Mouse (Mus musculus) monocyte, adult 2 months (primary cell): ENCODE results near the gene Zfp865.
"Not testable (repeated sequence)": the region's sequence is repeated elsewhere in the genome, so short reads cannot be mapped to it uniquely, and the experiment has no call there.

Experiments used
- DNase-seq, 2 experiments: peaks; one replicate each; pipeline ENCODE4 v3.0.0; 2022; ENCODE audit warnings: low spot score in 2 of 2, low read depth in 1 of 2

The Zfp865 gene

DNA sequence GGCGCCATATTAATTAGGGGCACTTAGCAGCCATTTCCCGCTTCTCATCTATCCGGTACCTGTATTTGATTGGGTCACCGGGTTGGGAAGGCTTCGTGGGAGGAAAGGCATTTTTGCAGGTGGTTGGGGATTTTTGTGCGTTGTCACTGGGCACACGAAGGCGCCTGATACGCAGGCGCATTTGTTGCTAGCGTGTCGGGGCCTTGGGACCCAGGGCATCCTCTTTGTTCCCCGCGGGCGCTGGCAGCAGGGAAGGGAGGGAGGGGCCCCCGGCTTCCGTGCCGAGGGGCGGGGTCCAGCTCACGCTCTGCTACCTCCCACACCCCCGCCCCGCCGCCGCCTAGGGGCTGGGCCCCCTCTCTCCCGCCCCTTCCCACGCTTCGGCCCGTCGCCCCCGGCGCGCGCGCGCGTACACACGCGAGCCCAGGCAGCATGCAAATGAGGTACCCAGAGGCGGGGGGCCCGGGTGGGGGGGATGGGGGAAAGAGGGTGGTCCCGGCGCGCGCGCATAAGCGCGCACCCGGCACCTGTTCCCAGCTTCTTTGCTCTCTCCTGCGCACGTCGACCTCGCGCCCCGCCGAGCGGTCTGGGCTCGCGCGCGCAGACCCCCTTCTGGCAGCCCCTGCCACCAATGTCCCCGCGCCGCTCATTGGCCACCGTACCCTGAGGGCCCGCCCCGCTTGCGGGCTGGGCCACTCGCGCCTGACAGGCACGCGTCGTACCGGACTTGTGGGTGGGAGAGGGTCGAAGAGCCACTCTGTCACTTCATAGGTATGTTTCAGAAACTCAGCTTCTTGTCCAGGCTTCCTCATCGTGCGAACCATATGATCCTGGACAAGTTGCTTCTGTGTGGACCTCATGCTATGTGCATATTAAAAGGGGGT lies 4.8 kb upstream of the Zfp865 start, which contains the start of gene Gm44973:
Gene Gm44973 (plus strand): TSS at position 379 of the 884 bp plus-strand sequence.
- peak; percentile 56 to 81 for DNase-seq

GRCm38 (mm10) chr7:5016057-5016456 lies 4.1 kb upstream of the Zfp865 start:
- no peak for DNase-seq

DNA sequence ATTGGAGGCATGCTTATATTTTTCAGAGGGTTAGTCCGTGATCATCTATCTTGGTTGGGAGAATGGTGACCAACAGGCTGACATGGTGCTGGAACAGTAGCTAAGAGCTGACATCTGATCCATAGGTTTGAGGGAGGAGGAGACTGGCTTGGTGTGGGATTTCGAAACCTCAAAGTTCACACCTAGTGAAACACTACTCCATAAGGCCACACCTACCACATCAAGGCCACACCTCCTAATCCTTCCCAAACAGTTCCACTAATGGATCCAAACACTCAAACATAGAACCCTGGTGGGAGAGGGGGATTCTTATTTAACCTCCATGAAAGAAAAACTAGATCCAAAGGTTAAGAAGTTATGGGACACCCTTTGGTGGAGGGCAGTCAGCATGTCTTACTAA lies 3.3 kb upstream of the Zfp865 start:
- no peak for DNase-seq

- no peak for DNase-seq
These were observed 2.8 kb upstream of the Zfp865 start for GRCm38 (mm10) chr7:5017352-5017751.

DNA sequence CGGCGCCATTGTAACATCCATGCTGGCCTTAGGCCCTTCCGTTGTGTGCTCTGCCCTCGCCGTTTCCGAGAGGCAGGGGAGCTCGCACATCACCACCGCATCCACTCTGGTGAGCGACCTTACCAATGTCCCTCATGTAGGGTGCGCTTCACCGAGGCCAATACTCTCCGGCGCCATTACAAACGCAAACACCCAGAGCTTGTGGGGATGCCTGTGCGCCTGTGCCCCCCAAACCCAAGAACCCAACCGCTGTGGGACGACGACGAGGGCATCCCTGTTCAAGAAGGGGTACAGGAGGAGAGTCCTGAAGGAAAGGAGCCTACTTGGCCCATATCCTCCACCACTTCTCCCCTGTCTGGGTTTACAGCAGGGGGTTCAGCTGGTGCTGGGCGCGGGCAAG lies 2.2 kb upstream of the Zfp865 start:
- DNase-seq = no peak

- DNase-seq = not testable (repeated sequence)
These were observed 600 bp upstream of the Zfp865 start for GRCm38 (mm10) chr7:5019576-5019975.

DNA sequence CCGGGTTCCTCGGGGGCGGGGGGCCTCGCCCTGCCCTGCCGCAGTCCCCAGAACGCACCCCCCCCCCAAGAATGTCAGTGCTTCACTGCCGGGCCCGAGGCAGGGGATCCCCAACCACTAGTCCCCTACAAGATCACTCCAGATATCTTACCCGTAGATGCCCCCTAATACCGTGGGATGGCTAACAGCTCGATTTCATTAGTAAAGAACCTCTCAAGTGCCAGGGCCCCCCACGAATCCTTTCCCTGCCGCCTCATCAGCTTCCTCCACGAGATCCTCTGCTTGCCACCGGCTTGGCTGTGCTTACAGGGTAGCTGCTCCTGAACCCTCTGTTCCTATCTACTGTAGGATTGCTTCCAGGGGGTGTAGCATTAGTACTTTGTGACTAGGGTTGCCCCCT lies 509 bp downstream of the Zfp865 start:
- DNase-seq = peak in 1 of 2 experiments; percentile 10

GRCm38 (mm10) chr7:5021197-5021596 lies 1.0 kb downstream of the Zfp865 start:
- no peak for DNase-seq

DNA sequence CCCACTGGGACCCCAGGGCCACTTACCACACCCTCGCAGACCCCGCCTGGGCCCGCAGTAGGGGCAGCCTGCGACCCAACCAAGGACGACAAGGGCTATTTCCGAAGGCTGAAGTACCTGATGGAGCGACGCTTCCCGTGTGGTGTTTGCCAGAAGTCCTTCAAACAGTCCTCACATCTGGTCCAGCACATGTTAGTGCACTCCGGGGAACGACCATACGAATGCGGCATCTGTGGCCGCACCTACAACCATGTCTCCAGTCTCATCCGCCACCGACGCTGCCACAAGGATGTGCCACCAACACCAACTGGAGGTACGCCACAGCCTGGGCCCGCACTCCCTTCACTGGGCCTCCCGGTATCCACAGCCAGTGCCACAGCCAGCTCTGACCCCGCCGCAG lies 9.4 kb downstream of the Zfp865 start:
- DNase-seq = no peak

DNA sequence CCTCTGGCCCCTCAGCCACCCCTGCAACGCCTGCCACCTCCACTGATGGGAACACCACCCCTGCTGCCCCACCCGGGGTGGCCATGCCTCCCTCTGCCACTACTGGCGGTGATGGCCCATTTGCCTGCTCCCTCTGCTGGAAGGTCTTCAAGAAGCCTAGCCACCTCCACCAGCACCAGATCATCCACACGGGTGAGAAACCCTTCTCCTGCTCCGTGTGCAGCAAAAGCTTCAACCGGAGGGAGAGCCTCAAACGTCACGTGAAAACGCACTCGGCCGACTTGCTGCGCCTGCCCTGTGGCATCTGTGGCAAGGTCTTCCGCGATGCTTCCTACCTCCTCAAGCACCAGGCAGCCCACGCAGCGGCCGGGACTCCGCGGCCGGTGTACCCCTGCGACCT lies 9.8 kb downstream of the Zfp865 start:
- DNase-seq = no peak

DNA sequence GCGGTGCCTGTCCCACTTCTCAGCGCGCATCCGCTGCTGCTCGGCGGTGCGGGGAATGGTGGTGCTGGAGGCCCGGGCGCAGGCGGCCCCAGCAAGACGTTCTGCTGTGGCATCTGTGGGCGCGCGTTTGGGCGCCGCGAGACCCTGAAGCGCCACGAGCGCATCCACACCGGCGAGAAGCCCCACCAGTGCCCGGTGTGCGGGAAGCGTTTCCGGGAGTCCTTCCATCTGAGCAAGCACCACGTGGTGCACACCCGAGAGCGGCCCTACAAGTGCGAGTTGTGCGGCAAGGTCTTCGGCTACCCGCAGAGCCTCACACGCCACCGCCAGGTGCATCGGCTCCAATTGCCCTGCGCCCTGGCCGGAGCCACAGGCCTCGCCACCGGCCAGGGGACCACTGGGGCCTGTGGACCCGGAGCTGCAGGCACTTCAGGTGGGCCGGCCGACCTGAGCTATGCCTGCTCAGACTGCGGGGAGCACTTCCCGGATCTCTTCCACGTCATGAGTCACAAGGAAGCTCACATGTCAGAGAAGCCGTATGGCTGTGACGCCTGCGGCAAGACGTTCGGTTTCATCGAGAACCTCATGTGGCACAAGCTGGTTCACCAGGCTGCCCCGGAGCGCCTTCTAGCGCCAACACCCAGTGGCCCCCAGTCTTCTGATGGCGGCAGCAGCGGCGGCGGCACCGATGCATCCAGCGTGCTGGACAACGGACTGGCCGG lies 10.5 kb downstream of the Zfp865 start:
- DNase-seq = no peak

DNA sequence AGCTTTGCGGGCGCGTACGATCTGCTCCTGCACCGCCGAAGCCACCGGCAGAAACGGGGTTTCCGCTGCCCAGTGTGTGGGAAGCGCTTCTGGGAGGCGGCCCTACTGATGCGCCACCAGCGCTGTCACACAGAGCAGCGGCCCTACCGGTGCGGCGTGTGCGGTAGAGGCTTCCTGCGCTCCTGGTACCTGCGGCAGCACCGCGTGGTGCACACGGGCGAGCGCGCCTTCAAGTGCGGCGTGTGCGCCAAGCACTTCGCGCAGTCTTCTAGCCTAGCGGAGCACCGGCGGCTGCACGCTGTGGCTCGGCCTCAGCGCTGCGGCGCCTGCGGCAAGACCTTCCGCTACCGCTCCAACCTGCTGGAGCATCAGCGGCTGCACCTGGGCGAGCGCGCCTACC lies 11.3 kb downstream of the Zfp865 start:
- DNase-seq = no peak

DNA sequence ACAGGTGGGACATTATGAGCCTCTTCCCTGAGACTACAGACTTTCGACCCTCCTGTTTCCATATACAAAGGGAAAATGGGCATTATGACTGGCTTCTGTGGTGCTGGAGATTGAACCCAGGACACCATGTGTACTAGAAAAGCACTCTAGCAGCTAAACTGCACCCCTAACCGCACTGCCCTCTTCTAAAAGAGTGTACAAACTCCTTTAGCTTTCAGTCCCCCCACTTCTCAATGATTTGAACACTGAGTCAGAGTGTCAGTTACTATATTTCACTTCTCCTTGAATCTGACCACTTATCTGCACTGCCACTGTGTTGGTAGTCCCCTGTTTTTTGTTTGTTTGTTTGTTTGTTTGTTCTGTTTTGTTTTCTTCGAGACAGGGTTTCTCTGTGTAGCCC lies 13.6 kb downstream of the Zfp865 start, which contains the start of gene 4632433K11Rik:
Gene 4632433K11Rik (plus strand): TSS at position 301 of the 400 bp plus-strand sequence.
- no peak for DNase-seq

DNA sequence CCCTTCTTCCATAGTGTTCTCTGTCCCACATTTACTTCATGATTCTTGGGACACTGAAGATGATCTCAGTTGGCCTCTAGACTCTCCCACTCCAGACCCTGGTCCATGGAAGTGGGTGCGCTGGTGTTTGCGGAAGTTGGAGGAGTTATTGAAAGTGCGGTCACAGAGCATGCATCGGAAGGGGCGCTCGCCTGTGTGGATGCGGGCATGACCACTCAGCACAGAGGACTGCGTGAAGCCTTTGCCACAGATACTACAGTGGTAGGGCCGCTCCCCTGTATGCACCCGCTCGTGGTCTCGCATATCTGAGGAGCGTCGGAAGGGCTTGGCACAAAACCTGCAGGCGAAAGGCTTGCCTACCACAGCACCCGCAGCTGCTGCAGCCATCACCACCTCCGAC lies 15.5 kb downstream of the Zfp865 start:
- DNase-seq = no peak

DNA sequence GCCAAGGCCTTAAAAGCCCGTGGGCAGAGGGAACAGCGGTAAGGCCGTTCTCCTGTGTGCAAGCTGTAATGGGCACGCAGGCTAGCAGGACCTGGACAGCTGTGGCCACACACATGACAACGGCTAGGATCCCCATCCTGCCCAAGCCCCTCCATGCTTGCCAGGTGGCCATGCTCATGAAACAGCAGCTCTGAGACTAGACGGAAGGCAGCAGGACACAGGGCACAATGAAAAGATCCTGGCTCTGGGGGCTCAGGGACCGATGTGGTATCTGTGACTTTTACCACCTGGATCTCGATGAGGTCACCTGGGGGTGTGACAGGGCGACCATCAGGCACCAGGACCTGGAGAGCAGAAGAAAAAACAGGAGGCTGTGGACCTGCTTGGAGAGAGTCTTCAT lies 16.0 kb downstream of the Zfp865 start:
- DNase-seq = no peak

DNA sequence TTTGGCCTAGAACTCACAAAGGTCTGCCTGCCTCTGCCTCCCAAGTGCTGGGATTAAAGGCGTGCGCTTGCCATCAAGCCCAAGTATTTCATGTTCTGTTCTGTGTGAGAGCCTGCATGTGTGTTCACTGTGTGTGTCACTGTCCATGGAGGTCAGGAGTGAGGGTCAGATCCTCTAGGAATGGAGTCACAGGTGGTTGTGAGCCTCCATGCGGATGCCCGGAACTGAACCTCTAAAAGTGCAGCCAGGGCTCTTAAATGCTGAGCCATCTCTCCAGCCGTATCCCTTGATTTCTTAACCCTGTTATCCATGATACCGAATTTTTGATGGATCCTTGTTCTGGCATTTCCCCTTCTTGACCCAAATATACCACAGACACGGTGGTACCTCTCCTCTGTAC lies 16.9 kb downstream of the Zfp865 start:
- no peak for DNase-seq

- DNase-seq = no peak
These were observed 17.3 kb downstream of the Zfp865 start for GRCm38 (mm10) chr7:5037467-5037866.

- DNase-seq = peak; percentile 76 to 91
These were observed 18.0 kb downstream of the Zfp865 start, which contains the start of gene Zfp784 for GRCm38 (mm10) chr7:5038109-5038732. Gene Zfp784 (minus strand): TSS chr7:5038446.

DNA sequence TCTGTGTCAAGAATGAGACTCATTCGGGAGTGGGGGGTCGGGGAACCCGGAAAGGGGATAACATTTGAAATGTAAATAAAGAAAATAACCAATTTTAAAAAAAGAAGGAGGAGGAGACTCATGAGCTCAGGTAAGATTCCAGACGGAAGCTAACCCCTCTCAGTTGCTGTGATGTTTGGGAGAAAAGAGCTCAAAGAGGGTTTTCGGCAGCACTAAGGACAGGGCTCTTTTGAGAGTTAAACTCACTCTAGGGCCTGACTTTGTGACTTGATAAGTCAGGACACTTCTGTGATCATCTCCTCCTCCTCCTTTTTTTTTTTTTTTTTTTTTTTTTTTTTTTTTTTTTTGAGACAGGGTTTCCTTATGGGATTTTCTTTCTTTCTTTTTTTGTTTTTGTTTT lies 18.8 kb downstream of the Zfp865 start:
- no peak for DNase-seq

DNA sequence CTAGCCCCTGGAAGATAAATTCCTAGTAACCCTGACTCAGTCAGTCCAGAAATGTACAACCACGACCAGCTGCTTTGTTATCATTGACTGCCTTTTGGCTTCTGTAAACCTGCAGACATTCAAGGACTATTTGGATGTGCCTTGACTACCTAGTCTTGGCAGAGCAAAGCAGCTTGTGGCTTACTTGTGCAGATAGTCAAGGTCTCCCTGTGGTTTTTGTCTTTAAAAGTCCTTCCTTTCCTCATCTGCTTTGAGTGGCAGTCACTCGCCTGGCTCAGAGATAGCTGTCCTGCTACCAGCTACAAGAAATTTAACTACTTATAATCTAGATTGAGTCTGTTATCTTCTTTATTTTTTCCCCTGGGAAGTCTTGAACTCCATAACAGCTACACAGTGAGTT lies 24.8 kb downstream of the Zfp865 start:
- no peak for DNase-seq

- no peak for DNase-seq
These were observed 25.9 kb downstream of the Zfp865 start for GRCm38 (mm10) chr7:5046112-5046511.

GRCm38 (mm10) chr7:5047313-5047712 lies 27.1 kb downstream of the Zfp865 start:
- no peak for DNase-seq
